In genomic region chr11:101323609-101324008, GRCm38 (mm10) we compare ENCODE assay signal across 8 mouse cellular contexts. TPM values are rescaled to one million over a fixed set of nuclear protein-coding genes. Genes with fewer than 3 reads are reported as not detected.
DNase-seq lines count a peak whose midpoint lies in the region; ATAC-seq and TF ChIP-seq lines count a peak whose summit lies in the region.

No protein-coding gene starts in this region.

- 30% methylated on average over 4 of the region's 4 CpGs for WGBS in heart, embryonic 11.5 days (ENCODE audit: insufficient replicate concordance)
- 3% methylated on average over 4 of the region's 4 CpGs for WGBS in cerebellum, adult 2 months

- H3K4me3 ChIP-seq in heart, embryonic 11.5 days (ENCODE audit: low read depth, low read length) = no peak overlapping the region
- H3K4me3 ChIP-seq in cerebellum, adult 2 months (replicated peaks; ENCODE audit: insufficient read depth, low read depth, low read length) = no peak overlapping the region

- DNase-seq in heart, adult 18-20 months = peak; percentile 67 to 86
- peak; percentile 57 to 66 for DNase-seq in cerebellum, adult 2 months
- DNase-seq in induced T-regulatory cell, adult 2 months (ENCODE audit: low read depth) = peak; percentile 51
- DNase-seq in left cerebral cortex, adult 18-20 months (ENCODE audit: low spot score in 2 of 2) = peak; percentile 71 to 73
- peak; percentile 75 for DNase-seq in right cerebral cortex, postnatal 4 days

- no peaks in the 10 kb centered on the region for H3K4me1 ChIP-seq in heart, embryonic 11.5 days (ENCODE audit: control insufficient read depth, insufficient read depth, low read length)
- no peaks in the 10 kb centered on the region for H3K4me1 ChIP-seq in cerebellum, adult 2 months (ENCODE audit: control insufficient read depth, insufficient read depth, low read length)

- TF ChIP-seq POLR2A in cerebellum, adult 2 months (IDR thresholded peaks at IDR 0.05; ENCODE audit: borderline replicate concordance, insufficient read depth, low read length) = no peak

- no peak overlapping the region for H3K27ac ChIP-seq in heart, embryonic 11.5 days (ENCODE audit: low read depth, low read length)
- H3K27ac ChIP-seq in cerebellum, adult 2 months (ENCODE audit: insufficient read depth, low read length) = no peak overlapping the region

- no peak overlapping the region for H3K9ac ChIP-seq in heart, embryonic 11.5 days (ENCODE audit: low read depth, low read length)

- no peak; the same call in 1 of the 2 replicates for ATAC-seq in heart, embryonic 11.5 days (replicated peaks; ENCODE audit: insufficient number of reproducible peaks, low FRiP score, low TSS enrichment)
- ATAC-seq in frontal cortex, adult (ENCODE audit: low TSS enrichment) = peak; percentile 74; the same call in 1 of the 2 replicates
- peak; percentile 51 for ATAC-seq in megakaryocyte, adult 5-6 weeks (ENCODE audit: poor library complexity, severe bottlenecking)

- H3K9me3 ChIP-seq in heart, embryonic 11.5 days (replicated peaks; ENCODE audit: control insufficient read depth, low read length) = no peaks in the 10 kb centered on the region

- H3K36me3 ChIP-seq in heart, embryonic 11.5 days (ENCODE audit: control insufficient read depth, insufficient read depth, low read length) = peaks cover 32% of the 10 kb centered on the region

- TF ChIP-seq CTCF in cerebellum, adult 2 months (IDR thresholded peaks at IDR 0.05; ENCODE audit: borderline replicate concordance, insufficient read depth, low read depth, low read length) = peak; percentile 96

- no peaks in the 10 kb centered on the region for H3K27me3 ChIP-seq in heart, embryonic 11.5 days (ENCODE audit: control insufficient read depth, insufficient read depth, low read length)
- H3K27me3 ChIP-seq in cerebellum, adult 2 months (ENCODE audit: control insufficient read depth, insufficient read depth, low read length) = no peaks in the 10 kb centered on the region

- no peak overlapping the region for H3K4me2 ChIP-seq in heart, embryonic 11.5 days

RNA-seq across cellular contexts. Expression of gene Aoc2, which starts 1.3 kb away (rescaled TPM):
- 1 to 10 TPM; 1.2 to 2.2 TPM for total RNA-seq in heart, adult 18-20 months (2021)
- 0.90 and 1.4 TPM in 2 replicates for polyA plus RNA-seq in heart, embryonic 11.5 days (2014; fragmentation: Nextera tagmentation; extraction: Ambion mirVana)
- polyA plus RNA-seq in cerebellum, adult 2 months (2012; rRNA removed) = 2.9 and 3.0 TPM in 2 replicates
- total RNA-seq in left cerebral cortex, adult 18-20 months (2021) = 1 to 10 TPM; 5.4 to 6.9 TPM
- total RNA-seq in megakaryocyte, adult 5-6 weeks (2015) = 0.98 and 2.1 TPM in 2 replicates
- total RNA-seq in megakaryocyte, adult 5-6 weeks (2017) = 0.95 and 1.4 TPM in 2 replicates

RNA-seq across cellular contexts. Expression of gene Aoc3, which starts 6.8 kb away (rescaled TPM):
- 10 to 100 TPM; 10.5 to 16.6 TPM for total RNA-seq in heart, adult 18-20 months (2021)
- 0.20 and 0.24 TPM in 2 replicates for polyA plus RNA-seq in heart, embryonic 11.5 days (2014; fragmentation: Nextera tagmentation; extraction: Ambion mirVana)
- polyA plus RNA-seq in cerebellum, adult 2 months (2012; rRNA removed) = 0.75 and 0.76 TPM in 2 replicates
- total RNA-seq in left cerebral cortex, adult 18-20 months (2021) = under 1 TPM; 0.61 to 0.74 TPM
- 0.05 TPM in 1 of 2 replicates, not detected in the other for total RNA-seq in megakaryocyte, adult 5-6 weeks (2015)
- total RNA-seq in megakaryocyte, adult 5-6 weeks (2017) = not detected in 2 replicates

RNA-seq across cellular contexts. Expression of gene Psme3, which starts 7.6 kb away (rescaled TPM):
- 10 to 100 TPM; 65.0 to 86.3 TPM for total RNA-seq in heart, adult 18-20 months (2021)
- 104 and 105 TPM in 2 replicates for polyA plus RNA-seq in heart, embryonic 11.5 days (2014; fragmentation: Nextera tagmentation; extraction: Ambion mirVana)
- 98.4 and 100 TPM in 2 replicates for polyA plus RNA-seq in cerebellum, adult 2 months (2012; rRNA removed)
- 100 to 1,000 TPM; 128 to 131 TPM for total RNA-seq in left cerebral cortex, adult 18-20 months (2021)
- 90.6 and 116 TPM in 2 replicates for total RNA-seq in megakaryocyte, adult 5-6 weeks (2015)
- total RNA-seq in megakaryocyte, adult 5-6 weeks (2017) = 62.1 and 91.5 TPM in 2 replicates

RNA-seq across cellular contexts. Expression of gene Becn1, which starts 21.5 kb away (rescaled TPM):
- 10 to 100 TPM; 85.4 to 96.5 TPM for total RNA-seq in heart, adult 18-20 months (2021)
- 138 and 154 TPM in 2 replicates for polyA plus RNA-seq in heart, embryonic 11.5 days (2014; fragmentation: Nextera tagmentation; extraction: Ambion mirVana)
- 122 and 132 TPM in 2 replicates for polyA plus RNA-seq in cerebellum, adult 2 months (2012; rRNA removed)
- total RNA-seq in left cerebral cortex, adult 18-20 months (2021) = 100 to 1,000 TPM; 202 to 214 TPM
- 62.2 and 68.0 TPM in 2 replicates for total RNA-seq in megakaryocyte, adult 5-6 weeks (2015)
- 129 and 168 TPM in 2 replicates for total RNA-seq in megakaryocyte, adult 5-6 weeks (2017)

RNA-seq across cellular contexts. Expression of gene G6pc, which starts 43.8 kb away (rescaled TPM):
- not detected for total RNA-seq in heart, adult 18-20 months (2021)
- polyA plus RNA-seq in heart, embryonic 11.5 days (2014; fragmentation: Nextera tagmentation; extraction: Ambion mirVana) = not detected in 2 replicates
- polyA plus RNA-seq in cerebellum, adult 2 months (2012; rRNA removed) = 0.08 TPM in 1 of 2 replicates, not detected in the other
- total RNA-seq in left cerebral cortex, adult 18-20 months (2021) = not detected
- total RNA-seq in megakaryocyte, adult 5-6 weeks (2015) = not detected in 2 replicates
- total RNA-seq in megakaryocyte, adult 5-6 weeks (2017) = not detected in 2 replicates

Comparison
In these comparisons a context has a peak if more than half of its experiments do, and no peak if none do; other contexts are left out.
1. RNA of gene Aoc3, which starts 6.8 kb away (total RNA-seq): 10.5 to 16.6 TPM in heart, adult 18-20 months; 0.61 to 0.74 TPM in left cerebral cortex, adult 18-20 months and 0.05 TPM in megakaryocyte, adult 5-6 weeks; every median in the first group is over 4 times any median in the second.
2. Peak in every context shown above with its lines, with median percentiles within 50 percentile points of each other: DNase-seq.